Mouse (Mus musculus) monocyte, adult 5-6 weeks (primary cell): ENCODE data around the gene Gbp3. TPM values are rescaled to one million over a fixed set of nuclear protein-coding genes. Genes with fewer than 3 reads are reported as not detected.
A peak's percentile ranks its signal among the peaks of the same experiment; 100 is the strongest.

Experiments used
- ATAC-seq: fragments of 153-309, 156-312 bp; replicated peaks from 2 replicates; pipeline ENCODE4 v1.8.0; 2017; ENCODE audit warnings: mild to moderate bottlenecking; ENCODE audit not compliant: low TSS enrichment, insufficient number of reproducible peaks, severe bottlenecking, poor library complexity, low FRiP score
- total RNA-seq: library from RNA; stranded (forward); fragments of 200-1000, 200-491, 200-594 nt; gene quantifications from 3 replicates; pipeline ENCODE4 v1.2.3, GENCODE M21; 2017

Gene Gbp3
- total RNA-seq, 1 experiment from 2014 or later, result 30.7 TPM

DNA sequence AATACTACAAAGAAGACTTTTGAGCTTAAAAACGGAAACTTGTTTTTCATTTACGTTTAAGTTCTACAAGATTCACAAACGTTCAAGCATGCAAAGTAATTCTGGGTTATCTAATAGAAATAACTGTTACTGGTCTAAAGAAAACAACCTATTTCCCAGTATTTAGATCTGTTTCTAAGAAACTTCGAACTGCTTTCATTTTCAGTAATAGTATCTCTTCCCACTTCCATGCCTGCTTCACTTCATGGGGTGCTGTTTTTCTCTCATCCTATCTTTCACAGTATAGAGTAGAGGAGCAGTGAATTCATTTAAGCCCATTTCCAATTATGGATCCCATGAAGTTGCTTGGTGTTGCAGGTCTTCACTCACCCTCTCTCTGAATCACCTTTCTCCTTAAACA lies 18.5 kb downstream of the Gbp3 start:
- no peak for ATAC-seq

DNA sequence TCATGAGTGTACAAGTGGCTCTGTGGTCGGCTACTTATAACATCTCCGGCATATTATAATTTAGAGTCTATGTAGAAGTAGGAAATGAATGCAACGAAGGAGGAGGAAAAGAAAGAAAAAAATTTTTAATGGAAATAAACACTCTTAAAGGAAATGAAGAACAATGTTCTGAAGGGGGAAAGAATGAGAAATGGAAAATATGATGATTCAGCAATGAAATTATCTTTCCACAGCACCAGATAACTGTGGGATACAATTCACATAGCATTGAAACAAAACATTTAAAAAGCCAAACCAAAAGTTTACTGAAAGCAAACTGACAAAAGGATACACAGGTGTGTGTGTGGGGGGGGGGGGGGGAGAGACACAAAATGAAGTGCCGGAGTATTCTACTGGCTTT lies 23.2 kb downstream of the Gbp3 start:
- no peak for ATAC-seq

GRCm38 (mm10) chr3:142587386-142587785 lies 27.6 kb downstream of the Gbp3 start:
- ATAC-seq, result no peak

- ATAC-seq, result no peak
Measured at GRCm38 (mm10) chr3:142588888-142589287, 29.1 kb downstream of the Gbp3 start.

- ATAC-seq, result peak; percentile 76
Measured at GRCm38 (mm10) chr3:142590431-142591067, 30.7 kb downstream of the Gbp3 start.

- ATAC-seq, result no peak
Measured at GRCm38 (mm10) chr3:142594547-142594946, 34.7 kb downstream of the Gbp3 start, which contains the start of gene Gbp2b. TSS of gene Gbp2b (plus strand) at chr3:142594847.

- no peak for ATAC-seq
Measured at GRCm38 (mm10) chr3:142597923-142598322, 38.1 kb downstream of the Gbp3 start.

DNA sequence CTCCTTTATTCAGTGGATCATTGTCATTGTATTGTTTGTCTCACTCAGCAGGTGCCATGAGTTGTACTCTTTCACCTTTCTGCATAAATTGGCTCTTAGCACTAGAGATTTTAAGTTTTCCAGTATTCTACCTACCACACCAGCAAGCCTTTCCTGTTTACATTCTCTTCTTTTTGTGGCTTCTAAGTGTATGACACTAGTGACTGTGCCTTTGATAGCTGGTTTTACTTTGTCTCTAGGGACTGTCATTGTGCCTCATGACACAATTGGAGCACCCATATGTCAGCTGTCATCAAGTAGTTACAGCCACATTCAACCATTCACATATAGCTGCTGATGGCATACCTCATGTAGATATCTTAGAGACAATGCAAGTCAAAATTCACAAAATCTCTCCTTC lies 41.8 kb downstream of the Gbp3 start:
- ATAC-seq, result no peak

DNA sequence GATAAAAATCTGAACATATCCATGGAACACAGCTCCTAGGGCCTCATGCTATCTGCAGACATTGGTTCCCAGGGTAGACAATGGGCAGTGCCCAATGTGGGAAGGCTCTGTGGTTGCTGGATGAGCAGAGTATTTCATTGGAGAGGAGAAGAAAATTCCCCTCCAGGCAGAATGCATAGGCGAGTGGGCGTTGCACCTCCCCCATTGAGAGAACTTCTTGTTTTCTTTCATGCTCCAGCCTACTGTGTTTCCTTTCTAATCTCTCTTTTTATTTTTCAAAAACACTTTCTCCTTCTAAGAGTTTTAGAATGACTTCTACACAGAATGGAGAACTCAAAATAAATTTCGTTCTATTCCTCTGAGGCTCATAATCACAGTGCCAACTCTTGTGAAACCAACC lies 58.8 kb downstream of the Gbp3 start:
- no peak for ATAC-seq

DNA sequence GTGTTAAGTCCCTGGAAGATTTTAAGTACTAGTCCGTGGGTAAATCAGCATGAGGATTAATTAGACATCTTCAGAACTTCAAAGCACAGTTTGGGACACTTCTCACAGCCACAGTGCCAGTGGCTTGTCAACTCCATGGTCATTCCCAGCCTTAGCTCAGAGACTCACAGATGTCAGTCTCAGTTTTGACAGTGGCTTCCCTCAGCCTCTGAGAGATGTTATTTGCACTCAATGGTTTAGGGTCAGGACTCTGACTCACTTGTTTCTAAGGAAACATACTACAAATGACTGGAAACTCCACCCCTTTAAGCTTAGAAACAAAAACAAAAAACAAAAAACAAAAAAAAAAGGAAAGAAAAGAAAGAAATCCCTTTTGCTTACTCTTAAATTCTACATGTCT lies 59.8 kb downstream of the Gbp3 start:
- ATAC-seq, result no peak

DNA sequence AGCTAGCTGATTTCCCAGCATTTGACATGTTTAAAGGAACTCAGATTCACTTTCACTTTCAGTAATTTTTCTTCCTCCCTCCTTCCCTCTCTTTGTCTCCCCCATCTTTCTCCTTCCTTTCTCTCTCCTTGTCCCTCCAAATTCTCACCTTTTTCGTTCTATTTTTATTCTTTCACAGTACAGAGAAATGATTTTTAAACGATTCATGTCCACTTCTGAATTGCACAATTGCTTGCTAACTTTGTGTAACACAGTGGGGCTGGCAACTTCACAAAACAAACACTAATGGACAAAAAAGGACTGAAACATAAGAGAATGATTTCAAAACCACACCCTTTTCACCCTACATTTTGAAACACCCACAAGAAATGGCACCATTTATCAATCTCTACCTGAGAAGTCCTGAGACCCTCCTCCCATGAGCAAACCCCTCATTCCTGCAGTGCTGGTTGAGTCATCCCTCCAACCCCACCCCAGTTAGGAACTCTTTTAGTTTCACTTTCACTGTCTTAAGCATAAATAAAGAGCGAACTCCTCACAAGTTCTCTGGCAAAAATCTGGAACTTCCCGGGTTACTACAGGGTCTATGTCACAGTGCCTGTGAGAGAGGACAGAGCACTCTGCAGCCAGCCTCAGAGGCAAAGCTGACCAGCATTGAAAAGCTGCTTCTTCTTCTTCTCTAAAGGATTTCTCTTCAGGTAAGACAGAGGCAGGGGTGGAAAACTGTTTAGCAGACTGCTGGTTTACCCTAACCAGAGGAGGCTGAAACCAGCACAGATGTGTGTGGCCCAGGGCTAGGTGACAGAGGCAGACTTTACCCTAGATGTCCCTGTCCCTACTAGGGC lies 60.5 kb downstream of the Gbp3 start, which contains the start of gene Gbp2:
Gbp2 (plus strand) TSS at position 492 of the 845 bp plus-strand sequence.
- ATAC-seq, result peak; percentile 47

DNA sequence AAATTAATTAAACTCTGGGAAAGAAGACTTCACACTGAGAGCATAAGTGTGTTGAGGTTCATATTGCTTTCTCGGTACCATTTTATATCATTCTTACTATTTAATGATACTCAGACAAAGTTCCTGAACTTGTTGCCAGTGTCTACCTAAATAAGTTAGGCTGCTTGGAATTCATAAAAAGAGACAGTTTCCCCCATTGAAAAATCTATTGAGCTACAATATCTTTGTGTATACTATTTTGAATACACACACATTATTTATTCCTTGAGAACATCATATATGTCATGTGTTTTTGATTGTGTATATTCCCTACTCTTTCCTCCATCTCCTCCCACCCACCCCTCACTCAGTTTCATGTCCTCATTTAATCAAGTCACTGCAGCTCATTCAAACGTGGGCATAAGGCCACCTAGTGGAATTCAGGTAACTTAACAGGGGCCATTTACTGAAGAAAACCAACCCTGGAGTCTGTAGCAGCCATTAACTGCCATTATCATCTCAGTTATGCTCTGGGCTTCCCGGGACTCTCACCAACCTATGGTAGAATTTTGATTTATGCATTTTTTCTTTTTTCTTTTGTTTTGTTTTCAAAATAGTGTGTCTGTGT lies 61.2 kb downstream of the Gbp3 start:
- ATAC-seq, result peak; percentile 45; the same call in 1 of the 2 replicates

Other genes starting within 250 kb of the Gbp3 start
- 80.8 to 104 TPM (median 80.9 TPM) in 3 replicates for gene Pdlim5, start 164.3 kb upstream of the Gbp3 start, total RNA-seq
- 12.7 to 31.6 TPM (median 16.9 TPM) in 3 replicates for gene Gbp5, start 66.0 kb upstream of the Gbp3 start, total RNA-seq
- 13.6 to 60.0 TPM (median 22.9 TPM) in 3 replicates for gene Gbp7, start 29.7 kb upstream of the Gbp3 start, total RNA-seq
- 0.29 to 0.64 TPM in 2 of 3 replicates, not detected in the other for gene Gbp2b, start 34.8 kb downstream of the Gbp3 start, total RNA-seq
- 46.6 to 64.4 TPM (median 57.1 TPM) in 3 replicates for gene Gbp2, start 60.6 kb downstream of the Gbp3 start, total RNA-seq
- 1.1 to 5.1 TPM (median 2.5 TPM) in 3 replicates for gene Kyat3, start 141.0 kb downstream of the Gbp3 start, total RNA-seq
- 113 to 203 TPM (median 189 TPM) in 3 replicates for gene Gtf2b, start 205.0 kb downstream of the Gbp3 start, total RNA-seq